Mouse (Mus musculus) neural tube, embryonic 14.5 days (tissue): ENCODE data around the gene Kdm5c. TPM values are rescaled to one million over a fixed set of nuclear protein-coding genes. Genes with fewer than 3 reads are reported as not detected.
"Not testable (repeated sequence)": the region's sequence is repeated elsewhere in the genome, so short reads cannot be mapped to it uniquely, and the experiment has no call there.

Source experiments
- ATAC-seq: fragments of 200-750 bp; cut with Nextera tagmentation; 2 replicates; pipeline ENCODE4 v1.8.0; 2017; ENCODE audit warnings: low read depth, mild to moderate bottlenecking, moderate TSS enrichment, moderate library complexity
- H3K27ac ChIP-seq: fragments of 300-500 bp; sonication (generic); 2 replicates; pipeline ENCODE4 v1.5.1; 2014; ENCODE audit warnings: low read depth, mild to moderate bottlenecking, control low read depth, low read length, moderate library complexity, mixed read lengths
- H3K27me3 ChIP-seq: fragments of 300-500 bp; sonication (generic); 2 replicates; pipeline ENCODE4 v1.6.1; 2014; ENCODE audit warnings: low read length; ENCODE audit not compliant: control insufficient read depth, insufficient read depth
- H3K36me3 ChIP-seq: fragments of 300-500 bp; sonication (generic); 2 replicates; pipeline ENCODE4 v1.6.1; 2014; ENCODE audit warnings: low read length, mixed read lengths; ENCODE audit not compliant: control insufficient read depth, insufficient read depth
- H3K4me1 ChIP-seq: fragments of 300-500 bp; sonication (generic); 2 replicates; pipeline ENCODE4 v1.6.1; 2014; ENCODE audit warnings: low read length; ENCODE audit not compliant: control insufficient read depth, insufficient read depth
- H3K4me2 ChIP-seq: fragments of 300-500 bp; sonication (generic); 2 replicates; pipeline ENCODE4 v1.6.1; 2014; ENCODE audit warnings: mild to moderate bottlenecking, low read depth, low read length, control low read depth
- H3K4me3 ChIP-seq: fragments of 300-500 bp; sonication (generic); 2 replicates; pipeline ENCODE4 v1.5.1; 2014; ENCODE audit warnings: low read depth, low read length, control low read depth, mixed read lengths
- H3K9ac ChIP-seq: fragments of 300-500 bp; sonication (generic); replicated peaks from 2 replicates; pipeline ENCODE4 v1.6.1; 2014; ENCODE audit warnings: low read depth, mild to moderate bottlenecking, control low read depth, low read length, mixed read lengths
- H3K9me3 ChIP-seq: fragments of 300-500 bp; sonication (generic); 2 replicates; pipeline ENCODE4 v1.6.1; 2016; ENCODE audit warnings: low read length; ENCODE audit not compliant: control insufficient read depth
- WGBS: fragments of 180-500 bp; shearing (Covaris S2); extraction: QIAGEN DNeasy Blood & Tissue Kit; methylation state at CpG from one replicate; pipeline ENCODE4 v1.1.7; 2014; 5-methylcytosine and 5-hydroxymethylcytosine counted together
- polyA plus RNA-seq: library from polyadenylated mRNA; unstranded; fragments of >200 nt; fragmentation: Nextera tagmentation; extraction: Ambion mirVana; gene quantifications from 2 replicates; pipeline ENCODE4 v1.2.1, GENCODE M21; 2014

Gene Kdm5c
- polyA plus RNA-seq, 1 experiment from 2014 or later: 35.5 TPM

GRCm38 (mm10) chrX:152214703-152215102, 18.1 kb upstream of the Kdm5c start:
- no peak for ATAC-seq
- Histone ChIP-seq H3K9ac (no peak overlapping the region), H3K4me3 (no peak overlapping the region), H3K9me3 (no peaks in the 10 kb centered on the region), H3K27me3 (peaks cover 15% of the 10 kb centered on the region), H3K27ac (no peak overlapping the region), H3K36me3 (no peaks in the 10 kb centered on the region), H3K4me1 (no peaks in the 10 kb centered on the region), H3K4me2 (no peak overlapping the region)
- WGBS: 87% methylated on average over 1 of the region's 1 CpGs

- Histone ChIP-seq H3K9me3 (no peaks in the 10 kb centered on the region), H3K9ac (no peak overlapping the region)
Measured at GRCm38 (mm10) chrX:152218529-152218928, 14.3 kb upstream of the Kdm5c start.

GRCm38 (mm10) chrX:152221721-152222120, 11.1 kb upstream of the Kdm5c start:
- Histone ChIP-seq H3K27me3 (peaks cover 12% of the 10 kb centered on the region), H3K27ac (no peak overlapping the region), H3K9ac (no peak overlapping the region), H3K9me3 (no peaks in the 10 kb centered on the region), H3K4me2 (no peak overlapping the region), H3K4me3 (no peak overlapping the region), H3K4me1 (no peaks in the 10 kb centered on the region), H3K36me3 (no peaks in the 10 kb centered on the region)
- 66% methylated on average over 4 of the region's 4 CpGs for WGBS
- ATAC-seq: no peak

More at GRCm38 (mm10) chrX:152218529-152218928, 14.3 kb upstream of the Kdm5c start:
- peaks cover 17% of the 10 kb centered on the region for H3K27me3 ChIP-seq
- H3K4me3 ChIP-seq: no peak overlapping the region
- no peaks in the 10 kb centered on the region for H3K4me1 ChIP-seq
- no peaks in the 10 kb centered on the region for H3K36me3 ChIP-seq
- no peak overlapping the region for H3K4me2 ChIP-seq
- no peak for ATAC-seq
- no peak overlapping the region for H3K27ac ChIP-seq
- 89% methylated on average over 2 of the region's 2 CpGs for WGBS

- peaks cover 12% of the 10 kb centered on the region for H3K27me3 ChIP-seq
Measured at GRCm38 (mm10) chrX:152222226-152222625, 10.6 kb upstream of the Kdm5c start.

GRCm38 (mm10) chrX:152223313-152223712, 9.5 kb upstream of the Kdm5c start:
- H3K9me3 ChIP-seq: no peaks in the 10 kb centered on the region
- H3K4me2 ChIP-seq: no peak overlapping the region
- H3K4me1 ChIP-seq: no peaks in the 10 kb centered on the region
- H3K36me3 ChIP-seq: no peaks in the 10 kb centered on the region
- no peak for ATAC-seq
- no peak overlapping the region for H3K4me3 ChIP-seq
- H3K27ac ChIP-seq: no peak overlapping the region
- H3K9ac ChIP-seq: no peak overlapping the region
- WGBS: 85% methylated on average over 5 of the region's 6 CpGs
- peaks cover 12% of the 10 kb centered on the region for H3K27me3 ChIP-seq

More at GRCm38 (mm10) chrX:152222226-152222625, 10.6 kb upstream of the Kdm5c start:
- Histone ChIP-seq H3K4me3 (no peak overlapping the region), H3K4me1 (no peaks in the 10 kb centered on the region), H3K9me3 (no peaks in the 10 kb centered on the region), H3K36me3 (no peaks in the 10 kb centered on the region), H3K27ac (no peak overlapping the region), H3K9ac (no peak overlapping the region), H3K4me2 (no peak overlapping the region)
- 45% methylated on average over 8 of the region's 9 CpGs for WGBS
- no peak for ATAC-seq

GRCm38 (mm10) chrX:152224280-152224679, 8.5 kb upstream of the Kdm5c start:
- no peak overlapping the region for H3K9ac ChIP-seq
- 89% methylated on average over 5 of the region's 5 CpGs for WGBS
- H3K27ac ChIP-seq: no peak overlapping the region
- no peak overlapping the region for H3K4me3 ChIP-seq
- H3K4me2 ChIP-seq: no peak overlapping the region
- ATAC-seq: no peak
- no peaks in the 10 kb centered on the region for H3K36me3 ChIP-seq
- peaks cover 8% of the 10 kb centered on the region for H3K27me3 ChIP-seq
- H3K9me3 ChIP-seq: no peaks in the 10 kb centered on the region
- H3K4me1 ChIP-seq: no peaks in the 10 kb centered on the region

GRCm38 (mm10) chrX:152234125-152234524, 1.3 kb downstream of the Kdm5c start:
- H3K36me3 ChIP-seq: peaks cover 6% of the 10 kb centered on the region; the same call in 1 of the 2 replicates
- no peaks in the 10 kb centered on the region for H3K9me3 ChIP-seq
- peak overlapping the region; percentile 84 for H3K4me3 ChIP-seq
- H3K4me2 ChIP-seq: peak overlapping the region; percentile 82
- peaks cover 15% of the 10 kb centered on the region for H3K4me1 ChIP-seq
- ATAC-seq: no peak
- H3K27ac ChIP-seq: no peak overlapping the region
- WGBS: 34% methylated on average over 3 of the region's 3 CpGs
- peak overlapping the region; percentile 76; the same call in 1 of the 2 replicates for H3K9ac ChIP-seq
- no peaks in the 10 kb centered on the region for H3K27me3 ChIP-seq

- 76% methylated on average over 2 of the region's 2 CpGs for WGBS
- peaks cover 17% of the 10 kb centered on the region; the same call in 1 of the 2 replicates for H3K36me3 ChIP-seq
- H3K9me3 ChIP-seq: no peaks in the 10 kb centered on the region
- no peak for ATAC-seq
- 0 out of 2 replicates have a peak overlapping the region, but pooled peaks have one; percentile 82 for H3K4me2 ChIP-seq
- H3K27ac ChIP-seq: no peak overlapping the region
- H3K4me3 ChIP-seq: no peak overlapping the region
- peaks cover 15% of the 10 kb centered on the region for H3K4me1 ChIP-seq
- H3K27me3 ChIP-seq: no peaks in the 10 kb centered on the region
- H3K9ac ChIP-seq: no peak overlapping the region
Measured at GRCm38 (mm10) chrX:152235758-152236157, 2.9 kb downstream of the Kdm5c start.

- H3K9me3 ChIP-seq, H3K4me1 ChIP-seq, H3K27me3 ChIP-seq, H3K4me3 ChIP-seq, ATAC-seq, H3K4me2 ChIP-seq, H3K9ac ChIP-seq, H3K27ac ChIP-seq: not testable (repeated sequence)
- H3K36me3 ChIP-seq: peaks cover 53% of the 10 kb centered on the region
- WGBS: 78% methylated on average over 6 of the region's 6 CpGs
Measured at GRCm38 (mm10) chrX:152243140-152243539, 10.3 kb downstream of the Kdm5c start.
